Mouse (Mus musculus): ENCODE data around the gene Cd2ap. TPM values are rescaled to one million over a fixed set of nuclear protein-coding genes. Genes with fewer than 3 reads are reported as not detected.

The Cd2ap gene
- polyA plus RNA-seq, 1 experiment: 19.3 TPM

- no peak for TF ChIP-seq POLR2A (IDR thresholded peaks at IDR 0.05; ENCODE audit: borderline replicate concordance, insufficient read depth, low read length)
- 87% methylated on average over 1 of the region's 1 CpGs for WGBS
- no peak for DNase-seq
- no peaks in the 10 kb centered on the region for H3K4me1 ChIP-seq (ENCODE audit: control insufficient read depth, insufficient read depth, low read length)
- H3K27ac ChIP-seq (ENCODE audit: insufficient read depth, low read length): no peak overlapping the region
- H3K27me3 ChIP-seq (ENCODE audit: control insufficient read depth, insufficient read depth, low read length): no peaks in the 10 kb centered on the region
- no peak overlapping the region for H3K4me3 ChIP-seq (replicated peaks; ENCODE audit: insufficient read depth, low read depth, low read length)
Measured at GRCm38 (mm10) chr17:42882873-42883272, 6.4 kb upstream of the Cd2ap start.

DNA sequence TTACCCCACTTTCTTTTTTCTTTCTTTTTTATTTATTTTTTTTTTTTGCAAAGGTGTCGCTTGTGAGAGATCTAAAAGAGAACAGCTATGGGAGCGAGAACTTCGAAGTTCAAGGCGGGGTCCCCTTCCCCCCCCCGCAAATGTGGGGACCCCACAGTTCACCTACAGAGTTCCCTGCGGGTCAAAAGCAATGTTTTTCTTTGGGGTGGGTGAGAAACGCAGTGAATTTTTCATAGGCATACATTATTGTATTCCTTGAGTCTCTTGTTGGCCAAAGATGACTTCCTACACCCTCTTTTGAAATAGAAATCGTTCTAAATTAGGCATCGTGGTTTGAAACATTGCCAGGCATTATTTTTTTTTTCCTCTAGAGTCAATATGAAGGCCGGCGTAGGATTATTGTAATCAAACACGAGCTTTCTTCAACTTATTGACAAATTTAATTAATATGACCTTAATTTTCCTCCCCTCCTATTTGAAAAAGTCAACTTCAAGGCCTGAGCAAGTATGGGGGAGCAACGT is 500 bp upstream of the Cd2ap start:
- DNase-seq: no peak
- Histone ChIP-seq H3K4me3 (replicated peaks; ENCODE audit: insufficient read depth, low read depth, low read length) (peak overlapping the region; percentile 91), H3K4me1 (ENCODE audit: control insufficient read depth, insufficient read depth, low read length) (no peaks in the 10 kb centered on the region), H3K27ac (ENCODE audit: insufficient read depth, low read length) (peak overlapping the region; percentile 83; the same call in 1 of the 2 replicates), H3K27me3 (ENCODE audit: control insufficient read depth, insufficient read depth, low read length) (no peaks in the 10 kb centered on the region)
- no peak for TF ChIP-seq CTCF (IDR thresholded peaks at IDR 0.05; ENCODE audit: borderline replicate concordance, insufficient read depth, low read depth, low read length)
- no peak for TF ChIP-seq POLR2A (IDR thresholded peaks at IDR 0.05; ENCODE audit: borderline replicate concordance, insufficient read depth, low read length)
- WGBS: 18% methylated on average over 13 of the region's 13 CpGs

- no peaks in the 10 kb centered on the region for H3K4me1 ChIP-seq (ENCODE audit: control insufficient read depth, insufficient read depth, low read length)
- TF ChIP-seq POLR2A (IDR thresholded peaks at IDR 0.05; ENCODE audit: borderline replicate concordance, insufficient read depth, low read length): no peak
- TF ChIP-seq CTCF (IDR thresholded peaks at IDR 0.05; ENCODE audit: borderline replicate concordance, insufficient read depth, low read depth, low read length): no peak
- no peaks in the 10 kb centered on the region for H3K27me3 ChIP-seq (ENCODE audit: control insufficient read depth, insufficient read depth, low read length)
- DNase-seq: peak; percentile 52 to 58
- under 1% methylated on average over 17 of the region's 17 CpGs for WGBS
- peak overlapping the region; percentile 91 for H3K4me3 ChIP-seq (replicated peaks; ENCODE audit: insufficient read depth, low read depth, low read length)
- peak overlapping the region; percentile 42; the same call in 1 of the 2 replicates for H3K27ac ChIP-seq (ENCODE audit: insufficient read depth, low read length)
Measured at GRCm38 (mm10) chr17:42875571-42876000, 879 bp downstream of the Cd2ap start.

- H3K27ac ChIP-seq (ENCODE audit: insufficient read depth, low read length): no peak overlapping the region
- no peak for TF ChIP-seq POLR2A (IDR thresholded peaks at IDR 0.05; ENCODE audit: borderline replicate concordance, insufficient read depth, low read length)
- no peak for TF ChIP-seq CTCF (IDR thresholded peaks at IDR 0.05; ENCODE audit: borderline replicate concordance, insufficient read depth, low read depth, low read length)
- no peaks in the 10 kb centered on the region for H3K27me3 ChIP-seq (ENCODE audit: control insufficient read depth, insufficient read depth, low read length)
- peak overlapping the region; percentile 91 for H3K4me3 ChIP-seq (replicated peaks; ENCODE audit: insufficient read depth, low read depth, low read length)
- no peaks in the 10 kb centered on the region for H3K4me1 ChIP-seq (ENCODE audit: control insufficient read depth, insufficient read depth, low read length)
- no peak for DNase-seq
- WGBS: 21% methylated on average over 6 of the region's 6 CpGs
Measured at GRCm38 (mm10) chr17:42875015-42875414, 1.4 kb downstream of the Cd2ap start.

DNA sequence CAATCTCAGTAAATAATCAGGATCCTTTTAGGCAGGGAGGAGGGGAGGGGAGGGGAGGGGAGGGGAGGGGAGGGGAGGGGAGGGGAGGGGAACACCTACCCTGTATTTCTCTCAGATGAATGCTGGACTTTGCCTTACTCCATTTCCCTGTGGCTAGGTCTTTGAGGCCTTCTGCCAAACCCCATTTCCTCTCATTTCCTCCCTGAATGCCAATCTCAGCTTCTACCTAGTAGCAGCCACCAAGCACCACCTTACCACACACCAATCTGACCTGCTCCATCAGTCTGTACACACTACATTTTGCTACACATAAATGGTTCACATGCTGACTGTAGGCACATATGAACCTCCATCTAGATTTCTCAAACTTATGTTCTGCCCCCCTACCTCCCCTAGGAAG is 6.0 kb downstream of the Cd2ap start:
- no peak overlapping the region for H3K4me3 ChIP-seq (replicated peaks; ENCODE audit: insufficient read depth, low read depth, low read length)
- TF ChIP-seq POLR2A (IDR thresholded peaks at IDR 0.05; ENCODE audit: borderline replicate concordance, insufficient read depth, low read length) (no peak), CTCF (IDR thresholded peaks at IDR 0.05; ENCODE audit: borderline replicate concordance, insufficient read depth, low read depth, low read length) (no peak)
- no peak overlapping the region for H3K27ac ChIP-seq (ENCODE audit: insufficient read depth, low read length)
- DNase-seq: peak in 1 of 2 experiments; percentile 39
- no peaks in the 10 kb centered on the region for H3K27me3 ChIP-seq (ENCODE audit: control insufficient read depth, insufficient read depth, low read length)
- no peaks in the 10 kb centered on the region for H3K4me1 ChIP-seq (ENCODE audit: control insufficient read depth, insufficient read depth, low read length)

DNA sequence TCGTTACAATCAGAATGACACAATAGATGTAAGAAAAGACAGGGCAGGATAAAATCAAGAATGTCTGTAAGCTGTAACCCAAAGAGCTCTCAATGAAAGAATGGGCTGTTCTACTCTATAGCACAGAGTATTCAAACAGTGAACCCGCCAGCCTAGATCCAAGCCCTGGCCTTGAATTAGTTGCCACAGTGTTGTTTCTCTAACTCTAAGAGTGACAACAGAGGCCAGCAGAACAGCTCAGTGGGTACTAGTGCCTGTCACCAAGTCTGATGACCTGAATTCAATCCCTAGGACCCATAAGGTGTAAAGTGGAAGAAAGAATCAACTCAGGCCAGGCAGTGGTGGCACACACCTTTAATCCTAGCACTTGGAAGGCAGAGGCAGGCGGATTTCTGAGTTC is 13.3 kb downstream of the Cd2ap start:
- Histone ChIP-seq H3K27ac (ENCODE audit: insufficient read depth, low read length) (no peak overlapping the region), H3K4me1 (ENCODE audit: control insufficient read depth, insufficient read depth, low read length) (no peaks in the 10 kb centered on the region), H3K27me3 (ENCODE audit: control insufficient read depth, insufficient read depth, low read length) (no peaks in the 10 kb centered on the region), H3K4me3 (replicated peaks; ENCODE audit: insufficient read depth, low read depth, low read length) (no peak overlapping the region)
- WGBS: 87% methylated on average over 3 of the region's 3 CpGs
- no peak for TF ChIP-seq CTCF (IDR thresholded peaks at IDR 0.05; ENCODE audit: borderline replicate concordance, insufficient read depth, low read depth, low read length)
- TF ChIP-seq POLR2A (IDR thresholded peaks at IDR 0.05; ENCODE audit: borderline replicate concordance, insufficient read depth, low read length): no peak
- no peak for DNase-seq

DNA sequence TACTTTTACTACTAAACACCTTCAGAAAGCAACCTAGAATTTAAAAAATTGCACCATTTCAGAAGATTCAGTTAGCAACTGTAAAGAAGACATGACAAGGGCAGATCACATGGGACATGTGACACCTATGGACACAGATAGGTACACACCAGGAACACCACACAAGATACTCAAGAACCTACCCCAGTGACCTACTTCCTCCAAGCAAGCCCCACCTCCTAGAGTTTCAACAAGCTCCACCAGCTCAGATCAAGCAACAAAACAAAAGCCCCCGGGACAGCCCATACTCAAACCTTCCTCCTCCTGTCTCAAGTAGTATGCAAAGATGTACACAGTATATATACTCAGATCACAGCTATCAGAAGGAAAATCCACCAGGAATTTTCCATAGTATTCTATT is 16.1 kb downstream of the Cd2ap start:
- no peak for TF ChIP-seq CTCF (IDR thresholded peaks at IDR 0.05; ENCODE audit: borderline replicate concordance, insufficient read depth, low read depth, low read length)
- no peak for TF ChIP-seq POLR2A (IDR thresholded peaks at IDR 0.05; ENCODE audit: borderline replicate concordance, insufficient read depth, low read length)
- 97% methylated on average over 1 of the region's 1 CpGs for WGBS
- Histone ChIP-seq H3K27ac (ENCODE audit: insufficient read depth, low read length) (no peak overlapping the region), H3K27me3 (ENCODE audit: control insufficient read depth, insufficient read depth, low read length) (no peaks in the 10 kb centered on the region), H3K4me3 (replicated peaks; ENCODE audit: insufficient read depth, low read depth, low read length) (no peak overlapping the region), H3K4me1 (ENCODE audit: control insufficient read depth, insufficient read depth, low read length) (no peaks in the 10 kb centered on the region)
- no peak for DNase-seq

DNA sequence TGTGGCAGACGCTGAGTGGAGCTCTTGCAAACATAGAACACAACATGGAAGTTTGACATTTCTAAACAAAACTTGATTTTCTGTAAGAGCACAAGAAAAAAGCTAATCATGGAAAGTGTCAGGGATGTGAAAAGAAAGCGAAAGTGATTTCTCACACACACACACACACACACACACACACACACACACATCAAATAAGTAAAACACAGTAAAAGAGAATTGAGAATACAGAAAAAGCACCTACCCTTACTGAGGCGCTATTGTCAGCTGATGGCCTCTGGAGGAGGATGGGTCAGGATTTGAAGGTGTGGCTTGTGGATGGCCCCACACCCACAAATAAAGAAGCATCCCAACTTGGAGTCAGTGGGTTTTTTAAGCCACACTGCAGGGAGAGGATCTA is 19.0 kb downstream of the Cd2ap start:
- H3K4me1 ChIP-seq (ENCODE audit: control insufficient read depth, insufficient read depth, low read length): no peaks in the 10 kb centered on the region
- 85% methylated on average over 3 of the region's 3 CpGs for WGBS
- TF ChIP-seq CTCF (IDR thresholded peaks at IDR 0.05; ENCODE audit: borderline replicate concordance, insufficient read depth, low read depth, low read length) (no peak), POLR2A (IDR thresholded peaks at IDR 0.05; ENCODE audit: borderline replicate concordance, insufficient read depth, low read length) (no peak)
- no peak overlapping the region for H3K4me3 ChIP-seq (replicated peaks; ENCODE audit: insufficient read depth, low read depth, low read length)
- no peaks in the 10 kb centered on the region for H3K27me3 ChIP-seq (ENCODE audit: control insufficient read depth, insufficient read depth, low read length)
- H3K27ac ChIP-seq (ENCODE audit: insufficient read depth, low read length): no peak overlapping the region
- DNase-seq: no peak

Data from cerebellum, adult 2 months (tissue).